Mouse (Mus musculus) forebrain, embryonic 16.5 days (tissue): ENCODE results near the gene Map3k15. TPM values are rescaled to one million over a fixed set of nuclear protein-coding genes. Genes with fewer than 3 reads are reported as not detected.

Experiments
- ATAC-seq: fragments of 200-750 bp; cut with Nextera tagmentation; 2 replicates; pipeline ENCODE4 v1.8.0; 2017; ENCODE audit warnings: mild to moderate bottlenecking, moderate library complexity
- H3K27ac ChIP-seq: fragments of 300-500 bp; sonication (generic); 2 replicates; pipeline ENCODE4 v1.5.1; 2014; ENCODE audit warnings: low read length, control low read depth
- H3K27me3 ChIP-seq: fragments of 300-500 bp; sonication (generic); replicated peaks from 2 replicates; pipeline ENCODE4 v1.6.1; 2014; ENCODE audit warnings: low read length; ENCODE audit not compliant: control insufficient read depth, insufficient read depth
- H3K36me3 ChIP-seq: fragments of 300-500 bp; sonication (generic); 2 replicates; pipeline ENCODE4 v1.6.1; 2014; ENCODE audit not compliant: control insufficient read depth, insufficient read depth
- H3K4me1 ChIP-seq: fragments of 300-500 bp; sonication (generic); replicated peaks from 2 replicates; pipeline ENCODE4 v1.6.1; 2014; ENCODE audit warnings: low read length; ENCODE audit not compliant: control insufficient read depth, insufficient read depth
- H3K4me2 ChIP-seq: fragments of 300-500 bp; sonication (generic); 2 replicates; pipeline ENCODE4 v1.6.1; 2014; ENCODE audit warnings: mild to moderate bottlenecking, low read length, control low read depth
- H3K4me3 ChIP-seq: fragments of 300-500 bp; sonication (generic); replicated peaks from 2 replicates; pipeline ENCODE4 v1.5.1; 2014; ENCODE audit warnings: mild to moderate bottlenecking, low read length, control low read depth
- H3K9ac ChIP-seq: fragments of 300-500 bp; sonication (generic); replicated peaks from 2 replicates; pipeline ENCODE4 v1.6.1; 2014; ENCODE audit warnings: low read depth, low read length, control low read depth
- H3K9me3 ChIP-seq: fragments of 300-500 bp; sonication (generic); 2 replicates; pipeline ENCODE4 v1.6.1; 2016; ENCODE audit warnings: low read length; ENCODE audit not compliant: control insufficient read depth
- WGBS: fragments of 180-500 bp; shearing (Covaris S2); extraction: QIAGEN DNeasy Blood & Tissue Kit; methylation state at CpG from one replicate; pipeline ENCODE4 v1.1.7; 2014; 5-methylcytosine and 5-hydroxymethylcytosine counted together
- polyA plus RNA-seq: library from polyadenylated mRNA; unstranded; fragments of >200 nt; fragmentation: Nextera tagmentation; extraction: Ambion mirVana; gene quantifications from 2 replicates; pipeline ENCODE4 v1.2.1, GENCODE M21; 2015

The Map3k15 gene
- polyA plus RNA-seq, 1 experiment from 2014 or later, result 0.37 TPM

DNA sequence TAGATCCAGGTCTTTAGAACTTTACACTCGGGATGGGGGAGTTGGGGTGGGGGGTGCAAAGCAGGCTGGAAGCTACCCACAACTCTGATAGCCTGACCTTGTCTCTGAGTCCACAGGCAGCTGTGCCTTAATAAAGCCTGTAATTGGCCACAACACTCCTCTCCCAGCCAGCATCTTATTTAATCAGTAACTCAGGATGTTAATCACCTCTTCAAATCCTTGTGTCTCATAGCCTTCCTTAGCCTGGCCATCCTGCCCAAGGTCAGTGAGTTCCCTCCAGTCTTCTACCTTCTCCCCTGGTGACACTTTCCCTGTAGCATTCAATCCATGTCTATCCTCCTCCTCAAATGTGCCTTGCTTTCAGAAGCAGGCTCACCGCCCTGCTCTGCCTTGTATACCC lies 19.2 kb upstream of the Map3k15 start:
- no peaks in the 10 kb centered on the region for H3K9me3 ChIP-seq
- H3K4me3 ChIP-seq, result no peak overlapping the region
- H3K9ac ChIP-seq, result no peak overlapping the region
- no peak overlapping the region for H3K4me2 ChIP-seq
- H3K4me1 ChIP-seq, result no peaks in the 10 kb centered on the region
- no peak overlapping the region for H3K27ac ChIP-seq
- WGBS, result 96% methylated on average over 2 of the region's 2 CpGs
- ATAC-seq, result no peak
- no peaks in the 10 kb centered on the region for H3K27me3 ChIP-seq
- no peaks in the 10 kb centered on the region for H3K36me3 ChIP-seq

DNA sequence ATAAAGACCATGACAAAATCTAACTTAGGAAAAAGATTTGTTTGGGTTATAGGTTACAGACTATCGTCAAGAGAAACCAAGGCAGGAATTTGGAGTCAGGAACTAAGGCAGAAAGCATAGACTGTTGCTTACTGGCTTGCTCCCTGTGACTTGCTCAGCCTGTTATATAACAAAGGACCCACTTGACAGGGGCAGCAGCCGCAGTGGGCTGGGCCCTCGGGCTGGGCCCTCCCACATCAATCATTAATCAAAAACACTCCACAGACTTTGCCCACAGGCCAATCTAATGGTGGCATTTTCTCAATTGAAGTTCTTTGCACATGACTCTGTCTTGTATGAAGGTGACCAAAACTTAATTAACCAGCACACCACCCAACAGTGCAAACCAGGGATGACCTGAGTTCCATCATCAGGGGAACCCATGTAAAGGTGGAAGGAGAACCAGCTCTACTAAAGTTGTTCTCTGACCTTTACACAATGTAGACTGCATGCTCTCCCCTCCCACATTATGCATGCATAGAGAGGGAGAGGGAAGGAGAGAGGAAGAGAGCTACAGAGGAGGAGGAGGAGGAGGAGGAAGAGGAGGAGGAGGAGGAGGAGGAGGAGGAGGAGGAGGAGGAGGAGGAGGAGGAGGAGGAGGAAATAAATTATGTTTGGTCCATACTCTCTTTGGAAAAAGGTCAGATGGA lies 17.0 kb upstream of the Map3k15 start:
- Histone ChIP-seq H3K27ac (no peak overlapping the region), H3K4me3 (no peak overlapping the region), H3K4me2 (no peak overlapping the region), H3K9me3 (no peaks in the 10 kb centered on the region), H3K27me3 (no peaks in the 10 kb centered on the region), H3K9ac (no peak overlapping the region), H3K36me3 (no peaks in the 10 kb centered on the region), H3K4me1 (no peaks in the 10 kb centered on the region)
- ATAC-seq, result no peak
- 56% methylated on average over 3 of the region's 3 CpGs for WGBS

DNA sequence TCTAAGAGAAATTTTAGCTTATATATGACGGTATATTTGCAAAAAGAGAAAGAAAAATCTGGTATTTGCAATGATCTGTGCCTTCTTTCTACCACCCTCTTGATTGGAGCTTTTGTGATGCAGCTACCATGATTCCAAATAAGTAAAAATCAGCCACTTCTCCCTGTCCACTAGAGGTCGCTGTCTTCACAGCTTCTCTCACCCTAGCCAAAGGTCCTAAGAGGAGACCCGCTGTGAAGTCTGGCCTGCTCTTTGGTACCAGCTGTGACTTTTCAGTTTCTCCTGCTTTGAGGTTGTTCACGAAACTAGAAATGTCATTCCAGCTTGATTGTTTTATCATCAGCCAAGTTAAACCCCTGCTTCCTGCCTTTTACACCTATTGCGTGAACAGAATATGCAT lies 14.5 kb upstream of the Map3k15 start:
- Histone ChIP-seq H3K4me3 (no peak overlapping the region), H3K9ac (no peak overlapping the region), H3K9me3 (no peaks in the 10 kb centered on the region), H3K4me1 (no peaks in the 10 kb centered on the region), H3K27me3 (no peaks in the 10 kb centered on the region; the same call in 1 of the 2 replicates), H3K36me3 (no peaks in the 10 kb centered on the region), H3K27ac (no peak overlapping the region), H3K4me2 (no peak overlapping the region)
- WGBS, result 24% methylated on average over 5 of the region's 5 CpGs
- ATAC-seq, result no peak

DNA sequence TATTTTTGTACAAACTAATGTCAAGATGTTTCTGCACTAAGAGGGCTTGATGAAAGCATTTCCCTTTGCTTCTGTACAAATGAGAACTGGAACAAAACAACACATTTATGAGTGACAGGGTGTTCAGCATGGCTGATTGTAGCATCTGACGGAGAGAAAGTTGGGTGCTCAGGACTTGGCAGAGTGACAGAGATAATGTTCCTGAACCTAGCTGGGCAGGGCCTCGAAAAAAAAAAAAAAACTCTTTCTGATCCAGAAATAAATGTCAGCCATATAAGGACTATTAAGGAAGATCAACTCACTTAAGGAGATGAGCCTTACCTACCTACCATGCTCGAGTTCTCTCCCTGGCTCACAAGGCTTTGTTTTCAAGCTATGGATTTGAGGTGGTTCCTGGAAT lies 12.0 kb upstream of the Map3k15 start:
- Histone ChIP-seq H3K27ac (no peak overlapping the region), H3K9ac (no peak overlapping the region), H3K9me3 (no peaks in the 10 kb centered on the region), H3K4me2 (no peak overlapping the region), H3K4me3 (no peak overlapping the region), H3K4me1 (no peaks in the 10 kb centered on the region), H3K36me3 (no peaks in the 10 kb centered on the region), H3K27me3 (no peaks in the 10 kb centered on the region; the same call in 1 of the 2 replicates)
- 58% methylated on average over 3 of the region's 3 CpGs for WGBS
- ATAC-seq, result no peak

GRCm38 (mm10) chrX:159995808-159996207 lies 7.6 kb downstream of the Map3k15 start:
- H3K9me3 ChIP-seq, result no peaks in the 10 kb centered on the region
- H3K4me3 ChIP-seq, result no peak overlapping the region
- no peak overlapping the region for H3K4me2 ChIP-seq
- no peak overlapping the region for H3K9ac ChIP-seq
- no peaks in the 10 kb centered on the region for H3K36me3 ChIP-seq
- no peak for ATAC-seq
- H3K4me1 ChIP-seq, result no peaks in the 10 kb centered on the region
- WGBS, result 88% methylated on average over 6 of the region's 6 CpGs
- no peaks in the 10 kb centered on the region for H3K27me3 ChIP-seq
- no peak overlapping the region for H3K27ac ChIP-seq

- no peaks in the 10 kb centered on the region for H3K9me3 ChIP-seq
- no peaks in the 10 kb centered on the region for H3K36me3 ChIP-seq
- no peak overlapping the region for H3K4me3 ChIP-seq
- ATAC-seq, result no peak
- H3K4me1 ChIP-seq, result no peaks in the 10 kb centered on the region
- 67% methylated on average over 1 of the region's 1 CpGs for WGBS
- no peak overlapping the region for H3K4me2 ChIP-seq
- H3K9ac ChIP-seq, result no peak overlapping the region
- no peaks in the 10 kb centered on the region for H3K27me3 ChIP-seq
- H3K27ac ChIP-seq, result no peak overlapping the region
Measured at GRCm38 (mm10) chrX:160053306-160053705, 65.1 kb downstream of the Map3k15 start.

- Histone ChIP-seq H3K27me3 (no peaks in the 10 kb centered on the region), H3K36me3 (no peaks in the 10 kb centered on the region), H3K4me2 (no peak overlapping the region), H3K9me3 (no peaks in the 10 kb centered on the region), H3K4me3 (no peak overlapping the region), H3K4me1 (no peaks in the 10 kb centered on the region), H3K9ac (no peak overlapping the region), H3K27ac (no peak overlapping the region)
- ATAC-seq, result no peak
- WGBS, result 79% methylated on average over 5 of the region's 5 CpGs
Measured at GRCm38 (mm10) chrX:160054643-160055042, 66.4 kb downstream of the Map3k15 start.

- Histone ChIP-seq H3K36me3 (no peaks in the 10 kb centered on the region), H3K27ac (no peak overlapping the region), H3K9ac (no peak overlapping the region), H3K4me3 (no peak overlapping the region), H3K27me3 (no peaks in the 10 kb centered on the region), H3K4me1 (no peaks in the 10 kb centered on the region), H3K4me2 (no peak overlapping the region), H3K9me3 (no peaks in the 10 kb centered on the region)
- 75% methylated on average over 1 of the region's 1 CpGs for WGBS
- ATAC-seq, result no peak
Measured at GRCm38 (mm10) chrX:160091973-160092372, 103.7 kb downstream of the Map3k15 start.

DNA sequence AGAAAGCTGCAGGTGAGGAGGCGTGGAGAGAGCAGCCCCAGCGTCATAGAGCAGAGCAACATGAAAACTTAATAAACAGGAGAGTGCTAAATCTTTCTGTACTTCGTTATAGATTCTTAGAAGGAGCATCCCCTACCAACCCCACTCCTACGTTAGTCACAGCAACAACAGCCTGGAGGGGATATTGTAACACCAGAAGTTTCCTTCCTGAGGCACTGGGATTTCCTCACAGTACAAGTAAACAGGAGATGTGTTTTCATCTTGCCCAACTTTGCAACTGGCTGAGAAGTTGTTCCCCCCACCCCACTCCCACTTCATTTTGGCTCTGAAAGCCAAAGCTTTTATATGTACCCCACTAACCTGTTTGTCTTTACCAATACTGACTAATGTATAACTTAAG lies 119.6 kb downstream of the Map3k15 start:
- no peak overlapping the region for H3K4me2 ChIP-seq
- no peak overlapping the region for H3K4me3 ChIP-seq
- no peak overlapping the region for H3K27ac ChIP-seq
- ATAC-seq, result no peak
- WGBS, result 81% methylated on average over 4 of the region's 4 CpGs
- H3K4me1 ChIP-seq, result no peaks in the 10 kb centered on the region
- H3K9ac ChIP-seq, result no peak overlapping the region
- H3K27me3 ChIP-seq, result no peaks in the 10 kb centered on the region
- no peaks in the 10 kb centered on the region for H3K36me3 ChIP-seq
- H3K9me3 ChIP-seq, result no peaks in the 10 kb centered on the region

- 100% methylated on average over 1 of the region's 1 CpGs for WGBS
Measured at GRCm38 (mm10) chrX:160113777-160114176, 125.5 kb downstream of the Map3k15 start.

More at GRCm38 (mm10) chrX:160113777-160114176, 125.5 kb downstream of the Map3k15 start:
- H3K27me3 ChIP-seq, result no peaks in the 10 kb centered on the region
- no peak overlapping the region for H3K9ac ChIP-seq
- ATAC-seq, result no peak
- no peak overlapping the region for H3K4me2 ChIP-seq
- no peaks in the 10 kb centered on the region for H3K36me3 ChIP-seq
- no peak overlapping the region for H3K4me3 ChIP-seq
- H3K4me1 ChIP-seq, result no peaks in the 10 kb centered on the region
- H3K27ac ChIP-seq, result no peak overlapping the region
- no peaks in the 10 kb centered on the region for H3K9me3 ChIP-seq
